Mouse (Mus musculus) frontal cortex, postnatal 36 days (tissue): ENCODE data around the gene Zswim1.
"Not testable (repeated sequence)": the region's sequence is repeated elsewhere in the genome, so short reads cannot be mapped to it uniquely, and the experiment has no call there.

Source experiments
- DNase-seq, 2 experiments: peaks; one replicate each; pipeline ENCODE4 v3.0.0; 2022; ENCODE audit warnings: low spot score in 2 of 2

Gene Zswim1

GRCm38 (mm10) chr2:164793236-164793635 is 29.2 kb upstream of the Zswim1 start:
- DNase-seq = peak; percentile 51 to 63

- no peak for DNase-seq
These were observed 28.7 kb upstream of the Zswim1 start for GRCm38 (mm10) chr2:164793772-164794171.

DNA sequence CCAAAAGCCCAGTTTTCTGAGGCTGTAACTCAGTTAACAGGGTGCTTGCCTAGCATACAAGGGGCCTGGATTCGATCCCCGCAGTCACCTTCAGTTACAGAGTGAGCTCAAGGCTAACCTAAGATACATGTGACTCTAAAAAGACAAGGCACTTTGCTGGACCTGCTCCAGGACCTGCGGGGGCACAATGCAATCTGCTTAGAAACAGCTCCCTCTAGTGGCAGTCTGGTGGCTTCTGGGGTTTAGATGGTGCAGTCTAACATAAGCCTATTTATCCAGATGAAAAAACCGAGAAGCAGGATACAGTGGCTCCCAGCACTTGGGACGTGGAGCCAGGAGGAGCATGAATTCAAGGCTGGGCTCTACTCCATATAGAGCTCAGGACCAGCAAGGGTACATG is 28.2 kb upstream of the Zswim1 start:
- DNase-seq = peak; percentile 80 to 87

GRCm38 (mm10) chr2:164795868-164796267 is 26.6 kb upstream of the Zswim1 start:
- DNase-seq = no peak

- not testable (repeated sequence) for DNase-seq
These were observed 23.9 kb upstream of the Zswim1 start for GRCm38 (mm10) chr2:164798554-164798953.

DNA sequence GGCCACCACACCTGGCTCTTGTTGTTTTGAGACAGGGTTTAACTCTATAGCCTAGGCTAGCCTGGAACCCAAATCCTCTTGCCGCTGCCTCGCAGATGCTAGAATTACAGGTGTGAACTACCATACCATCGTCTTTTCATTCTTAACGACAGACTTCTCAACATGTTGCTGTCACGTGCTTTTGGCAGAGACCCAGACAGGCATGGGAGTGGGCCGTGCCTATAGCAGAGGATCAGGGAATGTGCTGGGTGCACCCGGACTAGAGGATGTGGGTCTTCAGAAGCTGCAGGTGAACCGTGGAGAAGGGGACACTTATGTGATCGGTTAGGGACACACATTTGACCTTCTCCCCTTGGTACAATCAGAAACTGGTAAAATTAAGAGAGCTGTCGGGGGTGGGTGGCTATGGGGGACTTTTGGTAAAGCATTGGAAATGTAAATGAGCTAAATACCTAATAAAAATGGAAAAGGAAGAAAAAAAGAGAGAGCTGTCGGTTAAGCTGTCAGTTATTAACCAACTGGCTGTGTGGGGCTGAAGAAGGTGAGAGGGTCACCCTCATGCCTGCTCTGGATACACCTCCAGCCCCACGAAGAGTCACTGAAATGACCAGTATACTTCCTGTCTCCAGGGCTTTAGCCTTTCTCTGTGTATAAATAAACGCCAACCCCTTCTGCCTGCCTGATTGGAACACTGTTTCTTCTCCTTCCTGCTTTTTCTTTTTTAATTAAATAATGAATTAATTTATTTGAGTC is 22.1 kb upstream of the Zswim1 start:
- DNase-seq = no peak

DNA sequence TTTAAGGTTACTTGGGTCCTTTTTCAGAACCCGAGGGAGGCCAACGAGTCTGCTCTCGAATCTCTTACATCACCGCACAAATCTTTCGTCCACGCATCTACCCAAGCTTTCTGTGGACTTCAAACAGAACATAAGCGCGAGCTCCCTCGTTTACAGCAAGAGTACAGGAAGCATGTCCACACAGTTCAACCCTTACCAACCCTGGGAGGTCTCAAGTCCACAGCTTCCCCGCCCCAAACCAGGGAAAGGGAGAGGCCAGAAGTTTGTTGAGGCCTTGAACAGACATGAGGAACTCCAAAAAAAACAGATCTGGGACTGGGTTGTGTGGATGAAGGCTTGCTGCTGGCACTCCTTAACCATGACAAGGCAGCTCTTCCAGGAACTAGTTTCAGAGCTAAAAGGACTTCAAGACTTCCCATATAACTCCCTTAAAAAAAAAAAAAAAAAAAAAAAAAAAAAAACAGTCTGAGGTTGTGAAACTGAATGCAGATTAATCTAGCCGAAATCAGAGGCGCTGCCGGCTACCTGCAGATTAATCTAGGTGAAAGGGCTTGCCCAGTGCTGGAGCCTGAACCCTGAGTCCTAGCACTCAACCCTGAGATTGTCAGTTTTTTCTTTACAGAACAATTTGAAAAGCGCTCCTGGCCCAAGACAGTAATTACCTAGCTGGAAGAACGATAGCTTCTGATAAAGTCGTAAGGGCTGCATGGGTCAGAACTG is 19.1 kb upstream of the Zswim1 start:
- DNase-seq = no peak

DNA sequence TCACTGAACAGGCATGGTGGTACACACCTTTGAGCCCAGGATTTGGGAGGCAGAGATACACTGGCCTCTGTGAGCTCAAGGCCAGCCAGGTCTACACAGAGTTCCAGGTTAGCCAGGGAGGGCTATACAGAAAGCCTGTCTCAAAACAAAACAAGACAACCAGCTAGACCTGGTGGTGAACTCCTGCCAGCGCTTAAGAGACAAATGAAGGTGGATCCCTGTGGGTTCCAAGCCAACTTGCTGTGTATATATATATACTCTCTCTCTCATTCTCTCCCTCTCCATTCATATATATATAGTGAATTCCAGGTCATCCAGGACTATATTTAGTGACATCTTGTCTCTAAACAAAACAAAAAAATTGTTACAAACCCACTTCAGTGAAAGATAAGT is 18.6 kb upstream of the Zswim1 start:
- no peak for DNase-seq

DNA sequence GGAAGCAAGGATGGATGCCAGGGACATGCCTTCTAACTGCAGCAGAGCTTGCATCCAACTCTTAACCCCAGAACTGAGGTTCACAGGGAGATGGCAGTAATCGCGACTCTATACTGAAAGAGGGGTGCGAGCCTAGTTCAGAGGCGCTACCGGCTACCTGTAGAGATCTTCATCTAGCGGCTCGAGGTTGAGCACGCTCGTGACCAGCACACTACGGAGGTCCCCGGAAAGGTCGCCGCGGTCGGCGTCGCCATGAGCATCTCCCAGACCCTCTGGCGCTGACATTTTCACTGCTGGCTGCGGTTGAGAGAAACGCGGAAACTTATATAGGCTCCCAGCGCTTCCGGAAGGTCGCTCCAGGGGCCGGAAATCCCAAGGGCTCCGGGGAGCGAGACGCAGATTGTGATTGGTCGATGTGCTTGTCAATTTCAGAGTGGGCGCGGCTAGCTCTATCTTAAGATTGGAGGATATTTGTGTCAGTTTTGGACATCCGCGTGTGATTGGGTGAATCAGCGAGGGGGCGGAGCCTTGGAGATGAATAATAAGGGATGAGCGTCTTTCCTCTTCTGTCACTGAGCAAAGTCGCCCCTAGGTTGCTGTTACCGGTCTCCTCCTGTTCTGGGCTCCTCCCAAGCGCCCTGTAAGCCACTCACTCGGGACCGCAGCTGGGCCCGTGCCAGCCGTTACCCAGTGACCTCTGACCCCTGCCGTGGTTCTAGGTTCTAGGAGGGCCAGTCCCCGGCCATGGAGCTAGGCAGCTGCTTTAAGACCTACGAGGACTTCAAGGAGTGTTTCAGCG is 17.8 kb upstream of the Zswim1 start, which contains the start of the genes Acot8 and Zswim3:
TSS of gene Acot8 (minus strand) at position 350 of the 799 bp plus-strand sequence.
TSS of gene Zswim3 (plus strand) at position 566 of the 799 bp plus-strand sequence.
- peak; percentile 99 for DNase-seq

- DNase-seq = no peak
These were observed 17.2 kb upstream of the Zswim1 start for GRCm38 (mm10) chr2:164805332-164805718.

DNA sequence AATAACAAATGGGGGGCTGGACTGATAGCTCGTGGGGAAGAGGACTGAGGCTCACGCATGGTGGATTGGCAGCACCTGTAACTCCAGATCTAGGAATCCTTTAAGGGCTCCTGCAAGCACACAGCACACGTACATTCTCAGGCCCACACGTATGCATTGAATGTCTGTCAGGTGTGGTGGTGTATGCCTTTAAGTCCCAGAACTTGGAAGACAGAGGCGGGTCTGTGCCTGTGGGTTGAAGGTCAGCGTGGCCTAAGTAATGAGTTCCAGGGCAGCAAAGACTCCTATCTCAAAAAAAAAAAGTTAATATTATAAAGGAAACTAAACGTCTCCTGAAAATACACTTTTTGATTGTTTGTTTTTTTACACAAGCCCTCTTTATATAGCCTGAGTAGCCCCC is 15.9 kb upstream of the Zswim1 start:
- no peak for DNase-seq

- DNase-seq = no peak
These were observed 8.9 kb upstream of the Zswim1 start for GRCm38 (mm10) chr2:164813557-164813956.

GRCm38 (mm10) chr2:164815348-164815747 is 7.1 kb upstream of the Zswim1 start:
- DNase-seq = no peak

GRCm38 (mm10) chr2:164815821-164816220 is 6.7 kb upstream of the Zswim1 start:
- DNase-seq = no peak

DNA sequence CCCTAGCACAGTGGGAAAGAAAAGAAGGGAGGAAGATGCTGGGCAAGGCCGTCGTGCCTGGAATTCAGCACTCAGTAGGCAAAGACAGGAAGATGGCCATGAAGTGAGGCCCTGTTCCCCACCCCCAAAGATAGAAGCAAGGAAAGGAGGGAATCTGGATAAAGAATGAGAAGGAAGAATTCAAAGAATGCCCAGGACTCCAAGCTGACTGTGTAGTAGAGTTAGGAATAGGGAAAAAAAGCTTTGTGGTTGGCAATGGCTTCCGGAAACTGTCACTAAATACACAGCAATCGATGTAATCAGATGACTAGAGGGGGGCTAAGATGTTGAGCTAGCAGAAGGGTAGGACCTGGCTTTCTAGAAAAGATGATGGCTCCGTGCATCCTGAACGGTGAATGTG is 5.3 kb upstream of the Zswim1 start:
- no peak for DNase-seq

DNA sequence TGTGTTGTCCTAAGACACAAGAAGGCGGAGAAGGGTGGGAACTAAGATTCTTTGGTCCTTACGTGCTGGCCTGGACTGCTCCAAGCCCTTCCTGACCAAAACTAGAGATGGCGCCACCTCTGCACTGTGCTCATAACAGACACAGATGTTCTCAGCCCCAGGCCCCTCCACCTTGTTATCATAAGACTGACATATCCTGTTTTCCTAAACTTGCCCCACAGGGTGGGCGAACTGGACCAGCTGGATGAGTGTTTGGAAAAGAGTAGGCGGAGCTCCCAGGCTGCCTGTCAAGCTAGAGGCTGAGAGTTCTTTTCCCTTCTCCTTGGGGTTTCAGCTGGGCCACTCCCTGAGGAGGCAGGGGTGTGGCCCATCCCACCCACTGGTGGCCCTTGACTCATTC is 4.8 kb upstream of the Zswim1 start:
- DNase-seq = no peak

- DNase-seq = no peak
These were observed 1.4 kb upstream of the Zswim1 start for GRCm38 (mm10) chr2:164821060-164821459.

GRCm38 (mm10) chr2:164823181-164823585 is 697 bp downstream of the Zswim1 start:
- DNase-seq = peak in 1 of 2 experiments; percentile 38

DNA sequence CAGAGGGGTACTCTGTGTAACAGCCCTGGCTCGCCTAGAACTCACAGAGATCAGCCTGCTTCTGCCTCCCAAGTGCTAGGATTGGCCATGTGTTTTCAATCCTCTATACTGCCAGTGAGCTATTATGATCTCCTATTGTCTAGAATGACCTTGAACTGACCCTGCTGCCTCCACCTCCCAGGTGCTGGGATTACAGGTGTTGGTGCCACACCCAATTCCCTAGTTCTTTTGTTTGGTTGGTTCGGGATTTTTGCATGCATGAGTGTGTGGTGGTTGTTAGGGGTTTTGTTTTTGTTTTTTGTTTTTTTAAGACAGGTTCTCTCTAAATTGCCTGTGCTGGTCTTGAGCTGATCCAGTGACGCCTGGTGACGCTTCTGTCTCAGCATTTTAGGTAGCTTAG is 1.5 kb downstream of the Zswim1 start:
- DNase-seq = no peak

- no peak for DNase-seq
These were observed 3.0 kb downstream of the Zswim1 start for GRCm38 (mm10) chr2:164825521-164825920.

GRCm38 (mm10) chr2:164827146-164827850 is 4.8 kb downstream of the Zswim1 start:
- DNase-seq = no peak

DNA sequence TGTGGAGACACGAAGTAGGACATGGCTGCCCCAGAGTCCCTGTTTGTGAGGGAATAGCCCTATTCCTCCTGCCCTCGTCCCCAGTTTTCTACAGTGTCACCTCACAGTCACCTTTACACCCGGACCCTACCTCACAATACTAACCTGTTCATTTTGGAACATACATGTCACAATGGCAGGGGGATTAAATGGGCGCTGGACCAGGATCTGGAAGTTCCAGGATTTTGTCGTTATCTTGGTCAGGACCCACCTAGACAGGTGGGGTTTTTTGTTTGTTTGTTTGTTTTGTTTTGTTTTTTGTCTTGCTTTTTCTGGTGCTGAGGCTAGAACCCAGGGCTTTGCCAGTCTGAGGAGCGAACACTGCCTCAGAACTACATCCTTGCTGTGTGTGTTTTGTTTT is 6.0 kb downstream of the Zswim1 start, which contains the start of gene Spata25:
TSS of gene Spata25 (minus strand) at position 101 of the 400 bp plus-strand sequence.
- DNase-seq = no peak
